Mouse (Mus musculus): Measurements from ENCODE around the gene Itgb1.

The Itgb1 gene

GRCm38 (mm10) chr8:128685507-128686428 is at the start of gene Itgb1:
Gene Itgb1 (plus strand): TSS chr8:128685654.
- DNase-seq (ENCODE audit: low spot score) = peak; percentile 93

- DNase-seq (ENCODE audit: low spot score) = no peak
Observed at GRCm38 (mm10) chr8:128643104-128643503, 42.4 kb upstream of the Itgb1 start.

- no peak for DNase-seq (ENCODE audit: low spot score)
Observed at GRCm38 (mm10) chr8:128645452-128645851, 40.0 kb upstream of the Itgb1 start.

GRCm38 (mm10) chr8:128646456-128646855 is 39.0 kb upstream of the Itgb1 start:
- no peak for DNase-seq (ENCODE audit: low spot score)

GRCm38 (mm10) chr8:128648071-128648470 is 37.4 kb upstream of the Itgb1 start:
- no peak for DNase-seq (ENCODE audit: low spot score)

- no peak for DNase-seq (ENCODE audit: low spot score)
Observed at GRCm38 (mm10) chr8:128650331-128650855, 35.1 kb upstream of the Itgb1 start.

- no peak for DNase-seq (ENCODE audit: low spot score)
Observed at GRCm38 (mm10) chr8:128652399-128653109, 32.9 kb upstream of the Itgb1 start.

GRCm38 (mm10) chr8:128653642-128654364 is 31.7 kb upstream of the Itgb1 start:
- DNase-seq (ENCODE audit: low spot score) = no peak

GRCm38 (mm10) chr8:128654365-128655099 is 30.9 kb upstream of the Itgb1 start:
- DNase-seq (ENCODE audit: low spot score) = peak; percentile 51

GRCm38 (mm10) chr8:128662144-128662543 is 23.3 kb upstream of the Itgb1 start:
- DNase-seq (ENCODE audit: low spot score) = no peak

GRCm38 (mm10) chr8:128662696-128663095 is 22.8 kb upstream of the Itgb1 start:
- DNase-seq (ENCODE audit: low spot score) = no peak

- DNase-seq (ENCODE audit: low spot score) = no peak
Observed at GRCm38 (mm10) chr8:128663106-128663505, 22.3 kb upstream of the Itgb1 start.

GRCm38 (mm10) chr8:128666576-128667263 is 18.7 kb upstream of the Itgb1 start:
- no peak for DNase-seq (ENCODE audit: low spot score)

GRCm38 (mm10) chr8:128671813-128672212 is 13.6 kb upstream of the Itgb1 start:
- DNase-seq (ENCODE audit: low spot score) = no peak

- no peak for DNase-seq (ENCODE audit: low spot score)
Observed at GRCm38 (mm10) chr8:128672441-128672840, 13.0 kb upstream of the Itgb1 start.

- DNase-seq (ENCODE audit: low spot score) = no peak
Observed at GRCm38 (mm10) chr8:128672950-128673349, 12.5 kb upstream of the Itgb1 start.

GRCm38 (mm10) chr8:128675848-128676629 is 9.4 kb upstream of the Itgb1 start:
- no peak for DNase-seq (ENCODE audit: low spot score)

- DNase-seq (ENCODE audit: low spot score) = peak; percentile 57
Observed at GRCm38 (mm10) chr8:128679909-128680308, 5.5 kb upstream of the Itgb1 start.

- no peak for DNase-seq (ENCODE audit: low spot score)
Observed at GRCm38 (mm10) chr8:128680548-128681325, 4.7 kb upstream of the Itgb1 start.

Data from testis, postnatal 14 days (tissue).